Mouse (Mus musculus): ENCODE results near the gene Nek11. TPM values are rescaled to one million over a fixed set of nuclear protein-coding genes. Genes with fewer than 3 reads are reported as not detected.

The Nek11 gene
- polyA plus RNA-seq, 1 experiment from 2014 or later: 0.28 TPM

DNA sequence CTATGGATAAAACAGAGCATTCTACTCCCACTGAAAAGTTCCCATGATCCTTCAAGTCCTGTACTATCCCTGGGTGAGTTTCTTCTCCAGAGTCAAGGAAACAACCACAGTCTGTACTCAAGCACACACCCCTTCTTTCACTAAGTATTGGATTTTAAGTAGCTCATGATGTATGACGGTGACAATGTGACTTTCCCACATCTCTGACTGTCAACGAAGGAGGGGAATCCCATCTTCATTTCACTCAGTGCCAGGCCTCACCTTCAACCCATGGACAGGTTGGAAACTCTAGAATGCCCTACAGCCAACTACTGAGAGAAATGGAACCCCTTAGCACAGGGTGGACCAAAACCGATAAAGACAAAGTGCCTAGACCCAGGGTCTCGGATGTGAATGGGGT, 29.1 kb downstream of the Nek11 start:
- H3K27me3 ChIP-seq (replicated peaks): no peaks in the 10 kb centered on the region
- H3K4me2 ChIP-seq: no peak overlapping the region
- 83% methylated on average over 4 of the region's 4 CpGs for WGBS
- H3K27ac ChIP-seq: no peak overlapping the region
- no peaks in the 10 kb centered on the region for H3K4me1 ChIP-seq
- no peaks in the 10 kb centered on the region for H3K9me3 ChIP-seq
- no peak overlapping the region for H3K4me3 ChIP-seq (replicated peaks)
- no peak for ATAC-seq (ENCODE audit: insufficient read depth, low FRiP score, low read depth)
- no peak overlapping the region for H3K9ac ChIP-seq
- H3K36me3 ChIP-seq: no peaks in the 10 kb centered on the region

DNA sequence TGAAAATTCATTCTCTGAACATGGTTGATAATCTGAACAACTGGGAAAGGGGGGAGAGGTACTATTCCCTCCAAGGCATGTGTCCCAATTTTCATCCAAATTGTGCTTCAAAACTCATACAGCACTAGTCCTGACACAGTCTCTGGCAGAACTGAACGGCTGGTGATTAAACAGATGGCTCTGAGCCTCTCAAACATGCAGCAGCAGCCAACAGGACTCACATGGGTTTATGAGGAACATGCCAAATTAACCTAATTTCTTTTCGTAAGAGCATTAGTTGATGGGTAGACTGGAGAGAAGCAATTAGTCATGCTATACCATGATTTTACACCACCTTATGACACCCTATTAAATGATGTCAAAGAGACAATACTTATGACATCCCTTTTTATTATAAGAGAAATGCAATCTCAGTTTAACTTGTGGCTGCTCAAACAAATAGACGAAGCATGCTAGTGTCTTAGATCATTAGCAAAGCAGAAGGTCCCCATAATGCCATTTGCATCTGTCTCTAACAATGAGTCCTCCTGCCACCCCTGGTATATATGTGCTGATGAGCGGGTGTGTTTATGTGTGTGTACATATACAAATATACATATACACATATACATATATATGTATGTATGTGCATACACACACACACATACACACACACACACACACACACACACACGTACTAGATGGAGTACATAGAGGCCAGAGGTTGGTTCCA, 31.6 kb downstream of the Nek11 start:
- 77% methylated on average over 5 of the region's 5 CpGs for WGBS

DNA sequence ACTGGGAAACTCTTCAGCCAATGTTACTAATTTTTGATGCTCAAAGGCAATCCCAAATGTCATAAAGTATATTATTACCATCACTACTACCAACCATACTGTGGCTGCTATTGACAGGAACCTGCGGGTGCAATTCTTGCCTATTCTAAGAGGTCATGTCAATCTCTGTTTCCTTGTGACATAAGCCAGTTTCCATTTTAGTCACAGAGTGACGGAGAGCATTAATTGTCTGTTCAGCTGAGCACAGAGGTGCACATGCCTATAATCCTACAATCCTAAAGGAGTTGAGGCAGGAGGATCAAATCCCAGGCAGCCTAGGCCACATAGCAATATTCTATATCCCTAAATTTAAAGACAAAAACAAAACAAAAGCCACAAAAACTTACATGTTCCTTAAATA, 33.1 kb downstream of the Nek11 start:
- WGBS: 85% methylated on average over 2 of the region's 2 CpGs
- H3K4me3 ChIP-seq (replicated peaks): no peak overlapping the region
- no peak overlapping the region for H3K9ac ChIP-seq
- no peak for ATAC-seq (ENCODE audit: insufficient read depth, low FRiP score, low read depth)
- no peak overlapping the region for H3K27ac ChIP-seq
- no peaks in the 10 kb centered on the region for H3K9me3 ChIP-seq
- H3K4me1 ChIP-seq: no peaks in the 10 kb centered on the region
- no peaks in the 10 kb centered on the region for H3K36me3 ChIP-seq
- no peak overlapping the region for H3K4me2 ChIP-seq
- no peaks in the 10 kb centered on the region for H3K27me3 ChIP-seq (replicated peaks)

More for the DNA sequence above, 31.6 kb downstream of the Nek11 start:
- Histone ChIP-seq H3K27ac (no peak overlapping the region), H3K9me3 (no peaks in the 10 kb centered on the region), H3K27me3 (replicated peaks) (no peaks in the 10 kb centered on the region), H3K9ac (no peak overlapping the region), H3K4me2 (no peak overlapping the region), H3K4me1 (no peaks in the 10 kb centered on the region), H3K4me3 (replicated peaks) (no peak overlapping the region), H3K36me3 (no peaks in the 10 kb centered on the region)
- ATAC-seq (ENCODE audit: insufficient read depth, low FRiP score, low read depth): no peak

DNA sequence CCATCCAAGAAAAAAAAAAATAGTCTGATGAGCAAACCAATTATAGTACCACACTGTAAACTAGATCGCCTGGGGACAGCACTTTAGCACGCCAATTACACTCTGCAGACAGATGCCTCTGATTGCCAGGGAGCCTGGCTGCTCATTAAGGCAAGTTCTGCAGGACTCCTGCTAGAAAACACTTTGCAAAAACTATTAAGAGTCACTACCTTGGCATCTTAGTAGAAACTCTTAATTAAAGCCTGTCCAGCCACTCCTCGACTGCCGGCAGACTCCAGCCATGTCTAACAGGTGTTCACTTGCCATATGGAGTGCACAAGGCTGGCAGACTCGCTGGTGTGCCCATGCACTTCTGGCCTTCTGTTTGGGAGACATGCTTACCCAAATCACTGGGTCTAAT, 46.3 kb downstream of the Nek11 start:
- no peaks in the 10 kb centered on the region for H3K27me3 ChIP-seq (replicated peaks)
- no peak overlapping the region for H3K4me2 ChIP-seq
- no peaks in the 10 kb centered on the region for H3K9me3 ChIP-seq
- H3K27ac ChIP-seq: no peak overlapping the region
- H3K36me3 ChIP-seq: no peaks in the 10 kb centered on the region
- no peak overlapping the region for H3K4me3 ChIP-seq (replicated peaks)
- ATAC-seq (ENCODE audit: insufficient read depth, low FRiP score, low read depth): no peak
- H3K4me1 ChIP-seq: no peaks in the 10 kb centered on the region
- WGBS: 71% methylated on average over 5 of the region's 5 CpGs
- H3K9ac ChIP-seq: no peak overlapping the region

DNA sequence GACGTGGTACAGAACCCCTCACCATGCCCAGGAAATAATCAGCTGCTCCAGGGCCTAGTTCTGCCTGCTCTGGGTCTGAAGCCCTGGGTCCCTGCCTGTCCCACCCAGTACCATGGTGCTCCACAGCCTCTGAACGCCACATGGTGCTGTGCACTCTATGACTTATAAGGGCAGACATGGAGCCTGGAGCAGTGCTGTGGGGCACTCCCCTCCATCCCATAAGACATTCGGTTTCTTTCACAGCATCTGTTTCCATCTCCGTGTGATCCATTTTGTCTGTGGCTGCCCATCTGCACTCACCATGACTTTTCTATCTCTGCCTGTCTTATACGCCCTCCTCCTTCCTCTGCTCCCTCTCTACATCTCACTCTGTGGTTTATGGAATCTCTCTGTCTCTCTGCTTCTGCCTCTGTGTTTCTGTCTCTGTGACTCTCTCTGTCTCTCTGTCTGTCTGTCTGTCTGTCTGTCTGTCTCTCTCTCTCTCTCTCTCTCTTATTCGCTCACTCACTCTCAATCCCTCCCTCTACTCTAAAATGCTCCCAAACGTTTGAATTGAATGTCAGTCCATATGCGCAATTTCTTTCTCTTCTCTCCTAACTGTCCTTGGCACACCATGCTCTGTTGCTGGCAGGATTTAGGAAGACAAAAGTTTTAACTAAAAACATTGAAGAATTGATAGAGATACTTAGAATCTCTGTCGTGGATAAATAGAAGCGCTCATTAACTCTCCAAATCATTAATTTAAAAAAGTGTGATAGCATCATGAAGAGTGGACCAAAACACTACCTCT, 46.9 kb downstream of the Nek11 start:
- Histone ChIP-seq H3K4me2 (no peak overlapping the region), H3K27me3 (replicated peaks) (no peaks in the 10 kb centered on the region), H3K27ac (no peak overlapping the region), H3K4me3 (replicated peaks) (no peak overlapping the region), H3K9ac (no peak overlapping the region), H3K36me3 (no peaks in the 10 kb centered on the region), H3K9me3 (no peaks in the 10 kb centered on the region), H3K4me1 (no peaks in the 10 kb centered on the region)
- WGBS: 73% methylated on average over 10 of the region's 10 CpGs
- no peak for ATAC-seq (ENCODE audit: insufficient read depth, low FRiP score, low read depth)

DNA sequence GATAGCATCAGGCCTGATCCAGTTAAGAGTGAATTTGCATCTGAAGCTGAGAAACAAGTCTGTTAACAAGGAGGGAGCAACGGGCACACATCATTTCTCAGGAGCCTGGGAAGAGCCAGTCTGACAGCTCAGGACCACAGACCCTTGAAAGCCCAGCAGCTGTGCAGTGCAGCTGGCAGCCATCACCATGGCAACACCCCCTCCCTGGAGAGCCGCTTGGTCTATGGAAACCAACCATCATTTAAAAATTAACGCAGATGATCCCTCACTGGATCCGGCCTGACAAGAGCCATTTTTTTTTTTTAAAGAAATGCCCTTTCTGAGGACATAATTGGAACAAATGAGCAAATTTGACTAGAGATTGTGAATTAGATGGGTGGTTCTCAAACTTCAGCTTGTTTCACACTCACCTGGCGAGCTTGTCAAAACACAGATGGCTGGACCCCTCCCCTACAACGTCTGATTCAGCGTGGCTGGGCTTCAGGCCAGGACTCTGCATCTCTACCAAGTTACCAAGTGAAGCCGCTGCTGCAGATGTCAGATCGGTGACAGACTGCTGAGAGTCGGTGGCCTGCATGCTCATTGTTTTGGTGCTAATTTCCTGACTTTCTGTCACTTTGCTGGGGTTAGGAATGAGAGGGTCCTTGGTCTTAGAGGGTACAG, 52.2 kb downstream of the Nek11 start:
- no peaks in the 10 kb centered on the region for H3K36me3 ChIP-seq

DNA sequence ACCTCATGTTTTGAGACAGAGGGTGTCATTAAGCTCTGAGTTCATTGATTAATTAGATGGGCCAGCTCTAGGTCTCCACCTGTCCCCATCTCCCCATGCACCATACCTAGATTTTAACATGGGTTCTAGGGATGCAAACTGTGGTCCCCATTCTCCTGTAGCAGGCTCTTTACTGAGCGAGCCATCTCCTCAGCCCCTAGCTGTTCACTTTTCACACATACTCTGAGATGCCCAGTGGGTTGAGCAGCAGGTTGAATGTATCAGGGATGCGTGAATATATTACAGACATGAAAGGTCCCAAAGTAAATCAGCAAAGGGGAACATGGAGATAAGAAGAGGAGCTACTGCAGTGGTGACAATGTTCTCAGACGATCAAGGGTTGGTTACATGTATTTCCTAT, 52.8 kb downstream of the Nek11 start:
- 82% methylated on average over 3 of the region's 3 CpGs for WGBS
- Histone ChIP-seq H3K4me2 (no peak overlapping the region), H3K9ac (no peak overlapping the region), H3K9me3 (no peaks in the 10 kb centered on the region), H3K36me3 (no peaks in the 10 kb centered on the region), H3K4me1 (no peaks in the 10 kb centered on the region), H3K27ac (no peak overlapping the region), H3K4me3 (replicated peaks) (no peak overlapping the region), H3K27me3 (replicated peaks) (no peaks in the 10 kb centered on the region)
- no peak for ATAC-seq (ENCODE audit: insufficient read depth, low FRiP score, low read depth)

More for the DNA sequence above, 52.2 kb downstream of the Nek11 start:
- H3K9ac ChIP-seq: no peak overlapping the region
- no peak overlapping the region for H3K4me2 ChIP-seq
- no peak for ATAC-seq (ENCODE audit: insufficient read depth, low FRiP score, low read depth)
- H3K9me3 ChIP-seq: no peaks in the 10 kb centered on the region
- 49% methylated on average over 10 of the region's 10 CpGs for WGBS
- H3K27me3 ChIP-seq (replicated peaks): no peaks in the 10 kb centered on the region
- no peak overlapping the region for H3K4me3 ChIP-seq (replicated peaks)
- no peaks in the 10 kb centered on the region for H3K4me1 ChIP-seq
- no peak overlapping the region for H3K27ac ChIP-seq

DNA sequence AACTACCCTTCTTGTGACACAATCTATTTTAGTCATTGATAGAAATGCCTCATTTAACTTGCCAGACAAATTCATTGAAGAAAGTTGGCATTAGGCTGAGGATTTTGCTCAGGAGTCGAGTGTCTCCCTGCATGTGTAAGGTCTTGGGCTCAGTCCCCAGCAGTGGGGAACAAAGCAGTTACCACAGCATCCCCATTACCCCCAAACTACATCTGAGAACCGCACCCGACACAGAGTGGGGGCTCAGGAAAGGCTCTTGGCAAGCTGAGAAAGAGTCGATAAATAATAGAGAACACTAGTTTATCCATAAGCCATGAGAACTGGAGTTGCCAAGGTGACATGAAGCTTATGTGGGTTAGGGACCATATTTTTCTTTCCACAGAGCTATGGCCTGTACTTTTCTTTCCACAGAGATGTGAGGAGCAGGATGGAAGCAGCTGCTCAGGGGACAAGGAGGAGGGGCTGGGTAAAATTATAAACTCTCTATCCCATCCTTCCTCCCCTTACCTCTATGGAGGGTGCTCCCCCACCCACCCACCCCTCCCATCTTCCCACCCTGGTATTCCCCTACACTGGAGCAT, 62.8 kb downstream of the Nek11 start:
- Histone ChIP-seq H3K36me3 (no peaks in the 10 kb centered on the region), H3K4me1 (no peaks in the 10 kb centered on the region), H3K9me3 (no peaks in the 10 kb centered on the region), H3K9ac (no peak overlapping the region), H3K4me2 (no peak overlapping the region), H3K27me3 (replicated peaks) (no peaks in the 10 kb centered on the region), H3K4me3 (replicated peaks) (no peak overlapping the region), H3K27ac (no peak overlapping the region)
- WGBS: 84% methylated on average over 4 of the region's 4 CpGs
- ATAC-seq (ENCODE audit: insufficient read depth, low FRiP score, low read depth): no peak

DNA sequence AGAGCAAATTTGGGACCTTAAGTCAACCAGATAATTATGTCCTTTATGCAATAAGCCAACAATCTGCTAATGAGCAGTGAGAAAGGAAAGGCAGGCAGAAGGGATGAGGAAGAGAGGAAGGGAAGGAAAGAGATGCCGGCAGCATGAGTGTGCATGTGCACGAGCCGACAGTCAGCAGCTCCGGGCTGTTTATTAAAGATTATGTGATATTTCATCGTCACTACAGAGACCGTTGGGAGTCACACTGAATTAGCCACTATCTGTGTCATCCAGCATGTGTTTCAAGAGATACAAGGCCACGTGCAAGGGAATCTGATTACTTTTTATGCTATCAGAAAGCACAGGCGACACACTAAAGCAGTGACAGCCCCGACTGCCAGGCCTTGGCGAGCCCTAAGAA, 73.5 kb downstream of the Nek11 start:
- no peaks in the 10 kb centered on the region for H3K36me3 ChIP-seq
- H3K9me3 ChIP-seq: no peaks in the 10 kb centered on the region
- H3K27ac ChIP-seq: no peak overlapping the region
- no peak overlapping the region for H3K9ac ChIP-seq
- 86% methylated on average over 10 of the region's 10 CpGs for WGBS
- no peak overlapping the region for H3K4me3 ChIP-seq (replicated peaks)
- H3K4me1 ChIP-seq: no peaks in the 10 kb centered on the region
- no peak overlapping the region for H3K4me2 ChIP-seq
- no peak for ATAC-seq (ENCODE audit: insufficient read depth, low FRiP score, low read depth)
- no peaks in the 10 kb centered on the region for H3K27me3 ChIP-seq (replicated peaks)

DNA sequence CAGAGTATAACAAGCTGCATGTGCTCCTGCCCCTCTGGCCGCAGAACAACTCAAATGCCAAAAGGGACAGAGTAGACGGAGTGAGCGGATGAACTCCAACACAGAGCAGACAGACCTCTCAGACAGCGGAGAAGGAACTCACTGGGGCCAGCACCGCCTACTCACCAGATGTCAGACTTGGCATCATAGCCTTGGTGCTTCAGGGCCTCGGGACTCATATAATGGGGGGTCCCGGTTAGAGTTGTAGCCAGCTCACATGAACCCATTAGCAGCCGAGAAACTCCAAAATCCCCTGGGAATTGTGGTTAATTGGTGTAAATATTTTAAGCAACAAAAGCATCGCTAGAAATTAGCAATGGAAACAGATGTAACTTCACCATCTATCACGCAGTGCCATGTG, 82.1 kb downstream of the Nek11 start:
- ATAC-seq (ENCODE audit: insufficient read depth, low FRiP score, low read depth): no peak
- H3K4me1 ChIP-seq: no peaks in the 10 kb centered on the region
- H3K9ac ChIP-seq: no peak overlapping the region
- H3K36me3 ChIP-seq: no peaks in the 10 kb centered on the region
- no peaks in the 10 kb centered on the region for H3K9me3 ChIP-seq
- no peak overlapping the region for H3K4me3 ChIP-seq (replicated peaks)
- H3K4me2 ChIP-seq: no peak overlapping the region
- no peak overlapping the region for H3K27ac ChIP-seq
- H3K27me3 ChIP-seq (replicated peaks): no peaks in the 10 kb centered on the region
- WGBS: 80% methylated on average over 10 of the region's 10 CpGs

DNA sequence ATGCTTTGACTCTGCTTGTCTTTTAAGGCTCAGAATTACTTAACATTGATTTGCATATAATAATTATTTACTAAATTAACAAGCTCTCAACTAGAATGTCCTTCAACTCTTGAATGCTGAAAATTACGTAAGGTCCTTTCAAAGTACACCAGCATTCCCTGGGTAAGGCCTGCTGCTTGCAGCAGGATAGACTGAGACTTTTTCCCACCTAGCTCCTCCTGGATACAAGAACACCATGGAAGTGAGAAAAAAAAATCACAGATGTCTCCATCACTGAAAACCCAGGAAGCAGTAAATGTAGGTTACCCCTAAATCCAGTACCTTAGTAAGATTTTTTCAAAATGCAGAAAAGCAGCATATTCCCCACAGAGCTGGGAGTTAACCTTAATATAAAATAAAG, 82.6 kb downstream of the Nek11 start:
- Histone ChIP-seq H3K36me3 (no peaks in the 10 kb centered on the region), H3K4me3 (replicated peaks) (no peak overlapping the region), H3K27ac (no peak overlapping the region), H3K4me1 (no peaks in the 10 kb centered on the region), H3K9me3 (no peaks in the 10 kb centered on the region), H3K4me2 (no peak overlapping the region), H3K27me3 (replicated peaks) (no peaks in the 10 kb centered on the region), H3K9ac (no peak overlapping the region)
- ATAC-seq (ENCODE audit: insufficient read depth, low FRiP score, low read depth): no peak
- WGBS: 90% methylated on average over 1 of the region's 1 CpGs

Measured in stomach, embryonic 15.5 days (tissue).